Mouse (Mus musculus): ENCODE results near the gene Prss36. TPM values are rescaled to one million over a fixed set of nuclear protein-coding genes. Genes with fewer than 3 reads are reported as not detected.
"Not testable (repeated sequence)": the region's sequence is repeated elsewhere in the genome, so short reads cannot be mapped to it uniquely, and the experiment has no call there.

Prss36 gene
- polyA plus RNA-seq, 1 experiment from 2014 or later = 10.4 TPM

DNA sequence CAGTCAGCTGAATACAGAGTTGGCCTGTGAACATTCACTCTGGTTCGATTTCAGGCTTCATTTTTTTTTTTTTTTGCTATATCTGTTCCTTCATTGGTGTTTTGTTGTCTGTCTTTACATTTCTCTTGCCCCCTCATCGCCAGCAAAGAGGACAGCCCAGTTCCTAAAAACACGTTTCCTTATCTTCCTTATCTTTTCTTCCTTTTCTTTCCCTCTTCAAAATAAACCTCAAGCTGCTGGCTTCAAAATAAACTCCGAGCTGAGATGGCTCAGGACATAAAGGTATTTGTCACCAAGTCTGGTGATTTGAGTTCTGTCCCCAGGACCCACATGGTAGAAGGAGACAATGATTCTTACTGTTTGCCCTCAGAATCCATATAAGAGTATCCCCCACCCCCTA, 33.6 kb downstream of the Prss36 start:
- H3K9me3 ChIP-seq = no peaks in the 10 kb centered on the region
- peaks cover 17% of the 10 kb centered on the region for H3K4me1 ChIP-seq (replicated peaks)
- H3K27ac ChIP-seq = peak overlapping the region; percentile 92
- H3K4me3 ChIP-seq = peak overlapping the region; percentile 99
- no peaks in the 10 kb centered on the region for H3K27me3 ChIP-seq (ENCODE audit: insufficient read depth, poor library complexity, severe bottlenecking)
- H3K36me3 ChIP-seq = peaks cover 57% of the 10 kb centered on the region
- 33% methylated on average over 4 of the region's 4 CpGs for WGBS
- DNase-seq (ENCODE audit: low spot score) = no peak

- H3K36me3 ChIP-seq = peaks cover 57% of the 10 kb centered on the region
- peak; percentile 93 for DNase-seq (ENCODE audit: low spot score)
- WGBS = 1% methylated on average over 40 of the region's 40 CpGs
- H3K4me1 ChIP-seq (replicated peaks) = peaks cover 17% of the 10 kb centered on the region
- H3K27ac ChIP-seq = peak within 1 kb of the TSS; percentile 92
- H3K27me3 ChIP-seq (ENCODE audit: insufficient read depth, poor library complexity, severe bottlenecking) = no peaks in the 10 kb centered on the region
- peak within 1 kb of the TSS; percentile 99 for H3K4me3 ChIP-seq
- H3K9me3 ChIP-seq = no peaks in the 10 kb centered on the region
Observed at GRCm38 (mm10) chr7:127912190-127912871, 34.2 kb downstream of the Prss36 start, which contains the start of gene Kat8. Kat8 (plus strand) TSS chr7:127912516.

GRCm38 (mm10) chr7:127908656-127909055, 37.9 kb downstream of the Prss36 start:
- WGBS = 86% methylated on average over 4 of the region's 4 CpGs
- Histone ChIP-seq H3K36me3 (peaks cover 53% of the 10 kb centered on the region), H3K9me3 (no peaks in the 10 kb centered on the region), H3K27ac (no peak overlapping the region), H3K4me3 (no peak overlapping the region), H3K27me3 (ENCODE audit: insufficient read depth, poor library complexity, severe bottlenecking) (no peaks in the 10 kb centered on the region), H3K4me1 (replicated peaks) (peaks cover 32% of the 10 kb centered on the region)
- no peak for DNase-seq (ENCODE audit: low spot score)

GRCm38 (mm10) chr7:127907939-127908338, 38.6 kb downstream of the Prss36 start:
- no peaks in the 10 kb centered on the region for H3K9me3 ChIP-seq
- no peak for DNase-seq (ENCODE audit: low spot score)
- peaks cover 29% of the 10 kb centered on the region for H3K4me1 ChIP-seq (replicated peaks)
- no peak overlapping the region for H3K4me3 ChIP-seq
- no peak overlapping the region for H3K27ac ChIP-seq
- 94% methylated on average over 12 of the region's 12 CpGs for WGBS
- H3K27me3 ChIP-seq (ENCODE audit: insufficient read depth, poor library complexity, severe bottlenecking) = no peaks in the 10 kb centered on the region
- peaks cover 53% of the 10 kb centered on the region for H3K36me3 ChIP-seq

DNA sequence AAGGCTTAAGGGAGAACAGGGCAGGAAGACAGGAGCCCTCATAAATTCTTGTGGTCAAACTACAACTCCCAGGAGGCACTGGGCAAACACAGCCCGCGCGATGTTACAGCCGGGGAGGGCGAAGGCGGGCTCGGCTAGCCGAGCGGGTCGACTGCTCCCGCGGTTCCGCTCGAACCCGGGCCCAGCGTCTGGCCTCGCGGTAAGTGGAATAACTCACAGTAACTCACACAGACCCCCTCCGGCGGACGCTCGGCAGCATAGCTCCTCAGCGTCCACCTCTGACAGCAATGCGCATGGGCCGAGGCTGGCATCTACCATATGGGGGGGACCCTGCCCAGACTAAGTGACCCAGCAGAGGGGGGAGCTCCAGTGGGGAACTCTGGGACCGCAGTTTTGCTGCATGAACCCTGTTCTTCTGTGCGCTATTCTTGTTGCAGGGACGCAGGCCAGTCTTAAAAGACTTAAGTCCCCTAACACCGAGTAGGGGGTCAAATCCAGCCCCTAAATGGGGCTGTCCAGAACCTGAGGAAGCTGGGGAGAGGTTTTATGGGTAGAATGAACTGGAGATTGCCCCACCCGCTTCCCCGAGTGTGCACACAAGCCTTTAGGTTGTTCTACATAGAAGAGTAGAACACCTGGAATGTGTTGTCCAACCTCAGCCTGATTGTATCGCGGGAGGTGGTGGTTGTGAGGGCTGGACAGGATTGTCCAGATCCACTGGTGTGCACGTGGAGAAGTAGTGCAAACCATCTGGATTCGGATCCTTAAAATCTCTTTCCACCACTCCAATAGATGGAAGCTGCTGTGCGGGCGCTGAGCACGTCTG, 42.3 kb downstream of the Prss36 start, which contains the start of gene Bckdk:
Gene Bckdk (plus strand): TSS at position 112 of the 826 bp plus-strand sequence.
- 9% methylated on average over 38 of the region's 38 CpGs for WGBS
- no peaks in the 10 kb centered on the region for H3K27me3 ChIP-seq (ENCODE audit: insufficient read depth, poor library complexity, severe bottlenecking)
- peaks cover 19% of the 10 kb centered on the region for H3K4me1 ChIP-seq (replicated peaks)
- H3K4me3 ChIP-seq = peak within 1 kb of the TSS; percentile 75
- DNase-seq (ENCODE audit: low spot score) = peak; percentile 82
- no peaks in the 10 kb centered on the region for H3K9me3 ChIP-seq
- peaks cover 43% of the 10 kb centered on the region for H3K36me3 ChIP-seq
- H3K27ac ChIP-seq = peak within 1 kb of the TSS; percentile 93

DNA sequence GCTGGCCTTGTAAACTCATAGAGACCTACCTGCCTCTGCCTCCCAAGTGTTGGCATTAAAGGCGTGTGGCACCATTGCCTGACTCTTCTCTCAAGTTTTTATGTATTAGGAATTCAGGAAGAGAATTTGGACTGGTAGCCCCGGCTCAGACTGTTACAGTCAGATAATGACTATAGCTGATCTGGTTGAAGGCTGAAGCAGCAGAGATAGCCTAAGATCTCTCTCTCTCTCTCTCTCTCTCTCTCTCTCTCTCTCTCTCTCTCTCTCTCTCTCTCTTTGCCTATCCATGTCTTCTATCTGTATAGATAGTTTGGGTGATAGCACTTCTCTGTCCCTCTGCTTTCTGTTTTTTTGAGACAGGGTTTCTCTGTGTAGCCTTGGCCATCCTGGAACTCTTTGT, 44.8 kb downstream of the Prss36 start:
- Histone ChIP-seq H3K27me3 (ENCODE audit: insufficient read depth, poor library complexity, severe bottlenecking) (no peaks in the 10 kb centered on the region), H3K4me1 (replicated peaks) (peaks cover 19% of the 10 kb centered on the region), H3K27ac (no peak overlapping the region), H3K4me3 (no peak overlapping the region), H3K36me3 (peaks cover 18% of the 10 kb centered on the region), H3K9me3 (no peaks in the 10 kb centered on the region)
- DNase-seq (ENCODE audit: low spot score) = no peak
- 85% methylated on average over 2 of the region's 2 CpGs for WGBS

DNA sequence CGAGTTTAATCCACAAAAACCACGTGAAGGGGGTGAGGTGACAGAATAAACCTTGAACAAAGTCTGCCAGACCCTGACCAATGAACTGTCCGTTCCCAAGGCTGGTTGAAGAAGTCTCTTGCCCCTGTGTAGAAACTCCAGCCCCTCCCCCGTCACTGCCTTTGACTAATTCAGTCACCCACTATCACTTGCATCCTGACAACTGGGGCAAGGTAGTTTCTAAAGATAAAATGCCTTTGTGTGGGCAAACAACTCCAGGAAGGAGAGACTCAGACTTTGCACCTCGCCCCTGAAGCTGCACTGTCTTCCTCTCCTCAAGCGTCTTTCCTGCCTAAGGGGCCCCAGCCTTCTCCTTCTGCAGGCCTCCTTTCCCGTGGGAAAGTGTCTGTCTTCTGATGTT, 46.5 kb downstream of the Prss36 start:
- Histone ChIP-seq H3K27me3 (ENCODE audit: insufficient read depth, poor library complexity, severe bottlenecking) (no peaks in the 10 kb centered on the region), H3K4me3 (no peak overlapping the region), H3K36me3 (peaks cover under 1% of the 10 kb centered on the region; the same call in 1 of the 2 replicates), H3K9me3 (no peaks in the 10 kb centered on the region), H3K27ac (no peak overlapping the region), H3K4me1 (replicated peaks) (peaks cover 20% of the 10 kb centered on the region)
- no peak for DNase-seq (ENCODE audit: low spot score)
- 57% methylated on average over 7 of the region's 7 CpGs for WGBS

DNA sequence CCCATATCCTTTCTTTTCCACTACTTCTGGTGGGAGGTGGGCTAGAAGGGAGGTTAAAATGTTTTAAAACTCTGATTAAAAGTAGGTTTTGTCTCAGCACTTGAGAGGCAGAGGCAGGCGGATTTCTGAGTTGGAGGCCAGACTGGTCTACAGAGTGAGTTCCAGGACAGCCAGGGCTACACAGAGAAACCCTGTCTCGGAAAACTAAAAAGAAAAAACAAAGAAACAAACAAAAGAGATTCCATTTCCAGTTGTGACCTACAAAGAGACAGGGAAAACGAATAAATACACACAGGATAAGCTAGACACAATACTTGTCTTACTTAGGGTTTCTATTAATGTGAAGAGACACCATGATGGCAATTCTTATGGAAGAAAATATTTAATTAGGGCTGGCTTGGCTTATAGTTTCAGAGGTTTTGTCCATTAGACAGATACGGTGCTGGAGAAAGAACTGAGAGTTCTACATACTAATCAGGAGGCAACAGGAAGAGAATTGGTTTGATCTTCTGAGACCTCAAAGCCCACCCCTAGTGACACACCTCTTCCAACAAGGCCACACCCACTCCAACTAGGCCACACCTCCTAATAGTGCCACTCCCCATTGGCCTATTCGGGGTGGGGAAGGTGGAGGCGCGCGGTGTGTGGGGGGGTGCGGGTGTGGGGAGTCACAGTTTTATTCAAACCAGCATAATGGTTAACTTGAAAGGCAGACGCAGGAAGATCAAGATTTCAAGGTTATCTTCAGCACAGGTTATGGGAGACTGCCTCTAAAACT, 48.2 kb downstream of the Prss36 start:
- no peak for DNase-seq (ENCODE audit: low spot score)
- no peak overlapping the region for H3K4me3 ChIP-seq
- H3K27ac ChIP-seq = no peak overlapping the region
- no peaks in the 10 kb centered on the region for H3K27me3 ChIP-seq (ENCODE audit: insufficient read depth, poor library complexity, severe bottlenecking)
- H3K4me1 ChIP-seq (replicated peaks) = peaks cover 21% of the 10 kb centered on the region
- H3K36me3 ChIP-seq = peaks cover 4% of the 10 kb centered on the region
- 36% methylated on average over 10 of the region's 10 CpGs for WGBS
- H3K9me3 ChIP-seq = no peaks in the 10 kb centered on the region

- peaks cover 21% of the 10 kb centered on the region for H3K4me1 ChIP-seq (replicated peaks)
- H3K9me3 ChIP-seq = no peaks in the 10 kb centered on the region
- H3K27ac ChIP-seq = no peak overlapping the region
- H3K4me3 ChIP-seq = no peak overlapping the region
- peaks cover 12% of the 10 kb centered on the region for H3K36me3 ChIP-seq
- H3K27me3 ChIP-seq (ENCODE audit: insufficient read depth, poor library complexity, severe bottlenecking) = no peaks in the 10 kb centered on the region
- DNase-seq (ENCODE audit: low spot score) = no peak
- 88% methylated on average over 7 of the region's 7 CpGs for WGBS
Observed at GRCm38 (mm10) chr7:127897542-127897941, 49.0 kb downstream of the Prss36 start.

DNA sequence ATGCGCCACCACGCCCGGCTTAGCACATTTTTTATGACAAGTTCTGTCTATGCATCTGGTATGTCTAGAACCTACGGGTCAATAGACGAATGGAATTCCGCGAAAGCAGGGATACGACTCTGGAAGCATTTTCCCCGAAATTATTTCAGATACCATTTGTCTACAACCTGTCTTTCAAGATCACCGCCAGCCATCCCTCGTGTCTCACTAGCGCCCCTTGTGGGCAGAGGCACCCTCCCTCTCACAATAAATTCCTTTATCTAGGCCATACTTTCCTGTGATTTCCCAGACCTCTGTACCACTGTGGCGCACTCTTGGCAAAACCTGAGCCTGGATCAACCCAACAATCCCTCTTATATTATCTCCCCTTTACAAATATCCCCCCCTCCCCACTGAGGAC, 50.1 kb downstream of the Prss36 start:
- H3K9me3 ChIP-seq = no peaks in the 10 kb centered on the region
- peaks cover 20% of the 10 kb centered on the region for H3K36me3 ChIP-seq
- no peak overlapping the region for H3K27ac ChIP-seq
- no peak overlapping the region for H3K4me3 ChIP-seq
- peak; percentile 56 for DNase-seq (ENCODE audit: low spot score)
- WGBS = 58% methylated on average over 13 of the region's 13 CpGs
- peaks cover 21% of the 10 kb centered on the region for H3K4me1 ChIP-seq (replicated peaks)
- no peaks in the 10 kb centered on the region for H3K27me3 ChIP-seq (ENCODE audit: insufficient read depth, poor library complexity, severe bottlenecking)

DNA sequence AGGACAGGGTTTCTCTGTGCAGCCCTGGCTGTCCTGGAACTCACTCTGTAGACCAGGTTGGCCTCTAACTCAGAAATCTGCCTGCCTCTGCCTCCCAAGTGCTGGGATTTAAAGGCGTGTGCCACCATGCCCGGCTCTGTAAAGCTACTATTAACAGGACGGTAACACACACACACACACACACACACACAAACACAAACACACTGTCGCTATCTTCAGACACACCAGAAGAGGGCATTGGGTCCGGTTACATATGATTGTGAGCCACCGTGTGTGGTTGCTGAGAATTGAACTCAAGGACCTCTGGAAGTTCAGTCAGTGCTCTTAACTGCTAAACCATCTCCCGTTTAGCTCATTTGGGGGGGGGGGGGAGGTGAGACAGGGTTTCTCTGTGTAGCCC, 50.6 kb downstream of the Prss36 start:
- Histone ChIP-seq H3K4me3 (peak overlapping the region; percentile 59), H3K4me1 (replicated peaks) (peaks cover 21% of the 10 kb centered on the region), H3K27ac (peak overlapping the region; percentile 50; the same call in 1 of the 2 replicates), H3K36me3 (peaks cover 25% of the 10 kb centered on the region)
- WGBS = 64% methylated on average over 7 of the region's 7 CpGs
- not testable (repeated sequence) for H3K9me3 ChIP-seq; H3K27me3 ChIP-seq (ENCODE audit: insufficient read depth, poor library complexity, severe bottlenecking); DNase-seq (ENCODE audit: low spot score)

DNA sequence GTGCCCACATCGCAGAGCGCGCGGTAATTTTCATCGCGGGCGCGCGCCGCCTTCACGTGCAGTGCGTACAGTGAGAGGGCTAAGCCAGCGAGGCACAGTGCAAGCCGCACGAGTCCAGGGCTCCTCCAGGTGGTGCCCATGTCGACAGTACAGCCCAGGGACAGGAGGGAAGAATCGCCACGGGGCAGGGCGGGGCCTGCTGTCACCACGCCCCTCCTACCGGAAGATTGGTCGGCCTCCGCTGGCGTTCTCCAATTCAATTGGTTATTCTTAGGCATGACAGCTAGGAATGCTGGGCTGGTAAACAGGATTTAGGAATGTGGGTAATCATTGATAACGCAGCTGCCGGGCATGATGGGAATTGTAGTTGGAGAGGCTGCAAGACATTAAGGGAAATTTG, 51.1 kb downstream of the Prss36 start, which contains the start of the genes Gm21974 and Vkorc1:
Gene Gm21974 (minus strand): TSS at position 13 of the 400 bp plus-strand sequence.
Gene Vkorc1 (minus strand): TSS at position 176 of the 400 bp plus-strand sequence.
- H3K27me3 ChIP-seq (ENCODE audit: insufficient read depth, poor library complexity, severe bottlenecking) = no peaks in the 10 kb centered on the region
- peak; percentile 91 for DNase-seq (ENCODE audit: low spot score)
- H3K36me3 ChIP-seq = peaks cover 30% of the 10 kb centered on the region
- H3K4me1 ChIP-seq (replicated peaks) = peaks cover 21% of the 10 kb centered on the region
- H3K9me3 ChIP-seq = no peaks in the 10 kb centered on the region
- peak within 1 kb of the TSS; percentile 59 for H3K4me3 ChIP-seq
- WGBS = under 1% methylated on average over 26 of the region's 26 CpGs
- H3K27ac ChIP-seq = peak within 1 kb of the TSS; percentile 66

All from hindbrain, embryonic 10.5 days (tissue).